Mouse (Mus musculus) layer of hippocampus, adult 2 months (tissue): ENCODE results near the gene Tcaf2. TPM values are rescaled to one million over a fixed set of nuclear protein-coding genes. Genes with fewer than 3 reads are reported as not detected.

ENCODE experiments used
- DNase-seq, 2 experiments: peaks; one replicate each; pipeline ENCODE4 v3.0.0; 2022; ENCODE audit warnings: low spot score in 2 of 2
- H3K27ac ChIP-seq: fragments of 200-600 bp; 2 replicates; pipeline ENCODE4 v1.8.1; 2022
- H3K4me3 ChIP-seq: fragments of 200-600 bp; 2 replicates; pipeline ENCODE4 v1.8.1; 2022; ENCODE audit warnings: mild to moderate bottlenecking
- CTCF ChIP-seq: fragments of 200-600 bp; conservative IDR thresholded peaks from 2 replicates; pipeline ENCODE4 v1.8.1; 2022; ENCODE audit warnings: antibody characterized with exemption, mild to moderate bottlenecking, moderate library complexity
- total RNA-seq, 2 experiments: library from RNA; stranded (reverse); gene quantifications; 2 replicates each; pipeline ENCODE4 v1.2.3; 2021

Gene Tcaf2
- total RNA-seq, 2 experiments from 2014 or later, result 0.49 to 0.87 TPM

DNA sequence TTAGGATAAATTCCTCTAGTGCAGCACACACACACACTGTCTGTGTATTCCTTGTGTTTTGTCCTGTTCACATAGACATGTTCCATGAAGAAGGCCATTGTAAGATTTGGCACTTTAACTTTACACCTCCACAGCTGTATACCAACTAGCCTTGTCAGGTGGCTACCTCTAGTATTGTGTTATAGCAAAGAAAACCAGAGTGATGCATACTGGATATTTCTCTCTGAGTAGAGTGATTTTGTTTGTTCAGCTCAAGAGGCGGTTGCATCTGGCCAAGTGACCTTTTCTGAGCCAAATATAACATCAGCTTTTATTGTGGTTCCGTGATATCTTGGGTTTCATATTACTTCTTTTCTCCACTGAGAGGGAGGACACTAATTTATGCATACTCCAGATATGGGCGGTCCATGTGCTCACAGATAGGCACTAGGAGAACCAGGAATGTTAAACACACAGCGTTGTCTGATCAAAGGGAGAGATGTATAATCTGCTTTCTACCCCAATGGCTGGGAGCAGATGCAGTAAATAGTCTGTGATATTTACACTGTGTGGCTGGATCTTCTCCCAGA lies 34.0 kb downstream of the Tcaf2 start:
- H3K4me3 ChIP-seq, result no peak overlapping the region
- no peak overlapping the region for H3K27ac ChIP-seq
- no peak for DNase-seq
- TF ChIP-seq CTCF, result no peak

DNA sequence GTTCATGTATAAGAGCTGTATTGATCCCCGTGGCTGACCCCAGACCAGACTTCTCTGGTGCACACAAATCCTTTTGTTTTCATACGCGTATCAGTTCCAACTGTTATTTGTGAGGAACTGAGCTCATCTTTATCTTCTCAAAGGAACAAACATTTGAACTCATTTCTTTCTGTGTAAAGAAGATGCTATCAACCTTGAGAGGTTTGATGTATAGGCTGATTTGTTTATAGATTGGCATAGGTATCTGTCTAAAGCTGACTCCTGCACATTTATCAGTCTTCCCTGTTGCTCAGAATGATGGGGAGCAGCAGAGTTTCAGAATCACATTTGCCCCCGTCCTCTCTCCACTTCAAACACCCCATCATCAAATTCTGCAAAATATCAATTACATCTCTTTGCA lies 47.5 kb downstream of the Tcaf2 start, which contains the start of gene Tcaf3:
Gene Tcaf3 (minus strand): TSS at position 101 of the 400 bp plus-strand sequence.
- Histone ChIP-seq H3K4me3 (no peak within 1 kb of the TSS), H3K27ac (no peak within 1 kb of the TSS)
- no peak for DNase-seq
- no peak for TF ChIP-seq CTCF

DNA sequence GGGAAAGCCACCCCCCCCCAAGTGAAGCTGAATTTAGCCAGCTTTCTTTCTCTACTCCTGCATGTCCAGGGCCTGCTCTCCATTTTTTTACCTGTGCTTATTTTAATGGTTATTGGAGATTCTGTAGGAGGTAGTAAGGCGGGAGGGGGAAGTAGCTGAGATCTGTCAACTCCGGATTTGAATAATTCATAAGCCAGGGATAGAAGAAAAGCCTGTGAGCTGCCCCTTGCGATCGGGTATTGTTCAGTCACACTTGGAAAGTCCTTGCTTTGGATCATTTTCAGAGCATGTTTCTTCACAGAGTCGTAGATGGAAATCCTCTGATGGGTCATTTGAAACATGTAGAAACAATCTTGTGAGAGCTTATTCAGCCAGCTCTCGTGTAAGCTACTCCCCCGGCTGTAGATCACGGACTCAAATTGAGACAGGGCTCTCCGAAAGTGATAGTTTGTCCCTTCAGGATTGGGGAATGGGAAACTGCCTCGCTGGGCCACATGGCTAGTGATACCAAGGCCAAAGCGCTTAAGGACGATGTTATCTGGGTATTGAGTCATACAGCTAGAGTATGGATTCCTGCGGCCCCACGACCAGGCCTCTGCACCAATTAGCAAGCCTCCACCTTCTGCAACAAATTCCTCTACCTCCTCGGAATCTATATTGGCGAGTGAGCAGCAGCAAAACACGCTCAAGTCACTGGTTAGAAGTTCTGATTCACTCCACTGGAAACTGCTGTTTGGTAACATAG lies 51.7 kb downstream of the Tcaf2 start:
- DNase-seq, result no peak

GRCm38 (mm10) chr6:42586569-42586968 lies 58.5 kb downstream of the Tcaf2 start:
- H3K4me3 ChIP-seq, result no peak overlapping the region
- no peak for DNase-seq
- no peak overlapping the region for H3K27ac ChIP-seq
- TF ChIP-seq CTCF, result peak; percentile 57

More for the DNA sequence above, 51.7 kb downstream of the Tcaf2 start:
- Histone ChIP-seq H3K4me3 (no peak overlapping the region), H3K27ac (no peak overlapping the region)
- TF ChIP-seq CTCF, result no peak

GRCm38 (mm10) chr6:42583488-42583872 lies 61.6 kb downstream of the Tcaf2 start:
- peak; percentile 93 for TF ChIP-seq CTCF
- peak overlapping the region; percentile 8; the same call in 1 of the 2 replicates for H3K4me3 ChIP-seq
- H3K27ac ChIP-seq, result no peak overlapping the region

GRCm38 (mm10) chr6:42582741-42583487 lies 62.1 kb downstream of the Tcaf2 start:
- TF ChIP-seq CTCF, result no peak
- H3K27ac ChIP-seq, result no peak overlapping the region
- H3K4me3 ChIP-seq, result peak overlapping the region; percentile 8; the same call in 1 of the 2 replicates
- no peak for DNase-seq

More at GRCm38 (mm10) chr6:42583488-42583872, 61.6 kb downstream of the Tcaf2 start:
- DNase-seq, result peak; percentile 16 to 74

- Histone ChIP-seq H3K27ac (no peak overlapping the region), H3K4me3 (no peak overlapping the region)
- no peak for DNase-seq
- TF ChIP-seq CTCF, result peak; percentile 36
These were observed 66.4 kb downstream of the Tcaf2 start for GRCm38 (mm10) chr6:42578678-42579077.

DNA sequence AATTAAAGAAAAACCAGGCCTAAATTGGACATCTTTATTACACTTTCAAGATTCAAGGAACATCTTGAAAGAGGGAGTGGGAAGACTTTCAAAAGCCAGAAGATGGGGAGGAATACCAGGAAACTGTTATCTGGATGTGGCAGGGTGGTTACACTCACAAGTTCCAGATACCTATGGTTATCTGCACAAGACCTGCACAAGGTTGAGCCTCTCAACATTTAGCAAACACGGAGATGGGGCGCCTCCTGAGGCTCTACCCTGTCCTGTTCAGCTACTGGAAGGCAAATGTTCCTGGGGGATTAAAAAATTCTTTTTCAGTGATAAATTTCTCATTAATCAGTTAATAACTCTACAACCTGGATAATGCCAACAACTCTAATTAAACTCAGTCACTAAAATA lies 67.6 kb downstream of the Tcaf2 start:
- no peak for TF ChIP-seq CTCF
- DNase-seq, result no peak
- H3K27ac ChIP-seq, result no peak overlapping the region
- no peak overlapping the region for H3K4me3 ChIP-seq

Other genes with a start within 250 kb of the Tcaf2 start
- gene Tas2r143, start 245.0 kb downstream of the Tcaf2 start, total RNA-seq, result not detected
- gene Tas2r135, start 239.8 kb downstream of the Tcaf2 start, total RNA-seq, result not detected
- not detected for gene Tas2r126, start 210.7 kb downstream of the Tcaf2 start, total RNA-seq
- gene Olfr458, start 180.1 kb downstream of the Tcaf2 start, total RNA-seq, result not detected
- not detected for gene Olfr457, start 168.9 kb downstream of the Tcaf2 start, total RNA-seq
- not detected for gene Olfr456, start 158.0 kb downstream of the Tcaf2 start, total RNA-seq
- gene Olfr455, start 97.7 kb downstream of the Tcaf2 start, total RNA-seq, result not detected
- gene Tcaf3, start 47.6 kb downstream of the Tcaf2 start, total RNA-seq, result not detected
- 100 to 1,000 TPM; 215 to 221 TPM for gene Tcaf1, start 64.8 kb upstream of the Tcaf2 start, total RNA-seq
- not detected for gene Olfr453, start 94.1 kb upstream of the Tcaf2 start, total RNA-seq
- gene Olfr38, start 111.2 kb upstream of the Tcaf2 start, total RNA-seq, result not detected
- not detected for gene Olfr452, start 139.8 kb upstream of the Tcaf2 start, total RNA-seq
- gene Olfr450, start 166.7 kb upstream of the Tcaf2 start, total RNA-seq, result not detected
- not detected for gene Olfr449, start 189.1 kb upstream of the Tcaf2 start, total RNA-seq
- not detected for gene Olfr448, start 245.2 kb upstream of the Tcaf2 start, total RNA-seq